Mouse (Mus musculus) heart, embryonic 11.5 days (tissue): ENCODE results near the gene Ipo9. TPM values are rescaled to one million over a fixed set of nuclear protein-coding genes. Genes with fewer than 3 reads are reported as not detected.

Source experiments
- ATAC-seq: fragments of 200-750 bp; cut with Nextera tagmentation; replicated peaks from 2 replicates; pipeline ENCODE4 v1.8.0; 2017; ENCODE audit warnings: moderate library complexity; ENCODE audit not compliant: insufficient number of reproducible peaks, low FRiP score, low TSS enrichment
- H3K27ac ChIP-seq: fragments of 300-500 bp; sonication (generic); 2 replicates; pipeline ENCODE4 v1.5.1; 2014; ENCODE audit warnings: mild to moderate bottlenecking, low read depth, low read length
- H3K27me3 ChIP-seq: fragments of 300-500 bp; sonication (generic); 2 replicates; pipeline ENCODE4 v1.6.1; 2014; ENCODE audit warnings: mild to moderate bottlenecking, low read length, mixed read lengths; ENCODE audit not compliant: control insufficient read depth, insufficient read depth
- H3K36me3 ChIP-seq: fragments of 300-500 bp; sonication (generic); 2 replicates; pipeline ENCODE4 v1.6.1; 2014; ENCODE audit warnings: mild to moderate bottlenecking, low read length, moderate library complexity, mixed read lengths; ENCODE audit not compliant: control insufficient read depth, insufficient read depth
- H3K4me1 ChIP-seq: fragments of 300-500 bp; sonication (generic); 2 replicates; pipeline ENCODE4 v1.6.1; 2014; ENCODE audit warnings: low read length; ENCODE audit not compliant: control insufficient read depth, insufficient read depth
- H3K4me2 ChIP-seq: fragments of 300-500 bp; sonication (generic); 2 replicates; pipeline ENCODE4 v1.6.1; 2014; ENCODE audit warnings: mild to moderate bottlenecking, moderate library complexity
- H3K4me3 ChIP-seq: fragments of 300-500 bp; sonication (generic); 2 replicates; pipeline ENCODE4 v1.5.1; 2014; ENCODE audit warnings: low read depth, low read length
- H3K9ac ChIP-seq: fragments of 300-500 bp; sonication (generic); 2 replicates; pipeline ENCODE4 v1.6.1; 2014; ENCODE audit warnings: mild to moderate bottlenecking, low read depth, low read length, moderate library complexity
- H3K9me3 ChIP-seq: fragments of 300-500 bp; sonication (generic); replicated peaks from 2 replicates; pipeline ENCODE4 v1.6.1; 2016; ENCODE audit warnings: low read length; ENCODE audit not compliant: control insufficient read depth
- WGBS: fragments of 180-500 bp; shearing (Covaris S2); extraction: QIAGEN DNeasy Blood & Tissue Kit; methylation state at CpG from one replicate; pipeline ENCODE4 v1.1.7; 2014; ENCODE audit not compliant: insufficient replicate concordance; 5-methylcytosine and 5-hydroxymethylcytosine counted together
- microRNA-seq: library from miRNA; unstranded; fragments of <30 nt; microRNA quantifications from one replicate; pipeline ENCODE4, GENCODE M21; 2016; ENCODE audit warnings: borderline number of aligned reads
- polyA plus RNA-seq: library from polyadenylated mRNA; unstranded; fragments of >200 nt; fragmentation: Nextera tagmentation; extraction: Ambion mirVana; gene quantifications from 2 replicates; pipeline ENCODE4 v1.2.1, GENCODE M21; 2014

Ipo9 gene
- polyA plus RNA-seq, 1 experiment from 2014 or later = 132 TPM

- 16% methylated on average over 2 of the region's 2 CpGs for WGBS
- Histone ChIP-seq H3K4me3 (no peak overlapping the region), H3K4me2 (no peak overlapping the region), H3K4me1 (peaks cover 5% of the 10 kb centered on the region; the same call in 1 of the 2 replicates), H3K27me3 (no peaks in the 10 kb centered on the region), H3K9me3 (peaks cover 2% of the 10 kb centered on the region; the same call in 1 of the 2 replicates), H3K27ac (no peak overlapping the region), H3K9ac (no peak overlapping the region), H3K36me3 (no peaks in the 10 kb centered on the region)
- no peak for ATAC-seq
Measured at GRCm38 (mm10) chr1:135359071-135359470, 71.2 kb downstream of the Ipo9 start.

GRCm38 (mm10) chr1:135351953-135352352 lies 78.3 kb downstream of the Ipo9 start:
- ATAC-seq = no peak
- H3K36me3 ChIP-seq = no peaks in the 10 kb centered on the region
- no peaks in the 10 kb centered on the region for H3K27me3 ChIP-seq
- H3K4me2 ChIP-seq = no peak overlapping the region
- no peaks in the 10 kb centered on the region for H3K4me1 ChIP-seq
- H3K27ac ChIP-seq = no peak overlapping the region
- H3K9me3 ChIP-seq = no peaks in the 10 kb centered on the region
- no peak overlapping the region for H3K4me3 ChIP-seq
- no peak overlapping the region for H3K9ac ChIP-seq
- WGBS = 61% methylated on average over 3 of the region's 3 CpGs

GRCm38 (mm10) chr1:135347498-135348169 lies 82.7 kb downstream of the Ipo9 start:
- WGBS = 42% methylated on average over 4 of the region's 4 CpGs
- Histone ChIP-seq H3K4me2 (no peak overlapping the region), H3K9ac (no peak overlapping the region), H3K4me3 (no peak overlapping the region), H3K36me3 (no peaks in the 10 kb centered on the region), H3K4me1 (no peaks in the 10 kb centered on the region), H3K9me3 (no peaks in the 10 kb centered on the region), H3K27ac (0 out of 2 replicates have a peak overlapping the region, but pooled peaks have one; percentile 25), H3K27me3 (no peaks in the 10 kb centered on the region)
- ATAC-seq = no peak

- Histone ChIP-seq H3K27me3 (no peaks in the 10 kb centered on the region), H3K9me3 (no peaks in the 10 kb centered on the region), H3K27ac (no peak overlapping the region), H3K4me2 (no peak overlapping the region), H3K36me3 (no peaks in the 10 kb centered on the region), H3K4me1 (no peaks in the 10 kb centered on the region), H3K9ac (no peak overlapping the region), H3K4me3 (no peak overlapping the region)
- ATAC-seq = no peak
- 43% methylated on average over 3 of the region's 3 CpGs for WGBS
Measured at GRCm38 (mm10) chr1:135346891-135347290, 83.4 kb downstream of the Ipo9 start.

GRCm38 (mm10) chr1:135344026-135344425 lies 86.3 kb downstream of the Ipo9 start:
- no peaks in the 10 kb centered on the region for H3K27me3 ChIP-seq
- no peak overlapping the region for H3K27ac ChIP-seq
- no peaks in the 10 kb centered on the region for H3K4me1 ChIP-seq
- no peaks in the 10 kb centered on the region for H3K36me3 ChIP-seq
- no peaks in the 10 kb centered on the region for H3K9me3 ChIP-seq
- H3K4me2 ChIP-seq = no peak overlapping the region
- 58% methylated on average over 4 of the region's 4 CpGs for WGBS
- H3K9ac ChIP-seq = no peak overlapping the region
- ATAC-seq = no peak
- H3K4me3 ChIP-seq = no peak overlapping the region

GRCm38 (mm10) chr1:135341947-135342346 lies 88.4 kb downstream of the Ipo9 start:
- H3K4me3 ChIP-seq = no peak overlapping the region
- no peaks in the 10 kb centered on the region for H3K9me3 ChIP-seq
- no peak for ATAC-seq
- H3K4me2 ChIP-seq = no peak overlapping the region
- no peaks in the 10 kb centered on the region for H3K27me3 ChIP-seq
- no peak overlapping the region for H3K9ac ChIP-seq
- H3K27ac ChIP-seq = no peak overlapping the region
- 72% methylated on average over 8 of the region's 8 CpGs for WGBS
- no peaks in the 10 kb centered on the region for H3K4me1 ChIP-seq
- H3K36me3 ChIP-seq = no peaks in the 10 kb centered on the region

Small RNA genes within 50 kb of the gene (microRNA-seq; reads per million reads assigned to microRNA genes)
- 4.0 reads per million, percentile 35 among the genes with 10 or more reads in this experiment for gene Mir1231

Other genes with a start within 250 kb of the Ipo9 start
- gene Elf3, start 171.9 kb downstream of the Ipo9 start, polyA plus RNA-seq = 1.0 and 1.3 TPM in 2 replicates
- 64.4 and 65.2 TPM in 2 replicates for gene Rnpep, start 146.4 kb downstream of the Ipo9 start, polyA plus RNA-seq
- 333 and 344 TPM in 2 replicates for gene Timm17a, start 116.7 kb downstream of the Ipo9 start, polyA plus RNA-seq
- 1.5 and 2.0 TPM in 2 replicates for gene Lmod1, start 105.7 kb downstream of the Ipo9 start, polyA plus RNA-seq
- 25.6 and 27.0 TPM in 2 replicates for gene Shisa4, start 55.3 kb downstream of the Ipo9 start, polyA plus RNA-seq
- 25.2 and 30.8 TPM in 2 replicates for gene Nav1, start 176.8 kb upstream of the Ipo9 start, polyA plus RNA-seq